ENCODE assay signal across 22 mouse cellular contexts in genomic region chr16:90893792-90894191, GRCm38 (mm10).
"Had no signal": no experiment of that assay in that cellular context is flagged by ENCODE, and none has a peak within 500 bp of the region (broad histone marks: within the 10 kb centered on the region; RNA-seq: fewer than 3 reads in every experiment).

No protein-coding gene starts in this region.

- H3K4me3 ChIP-seq: layer of hippocampus, adult 2 months; limb, embryonic 10.5 days; limb, embryonic 13.5 days; liver, embryonic 12.5 days; liver, embryonic 15.5 days; midbrain, embryonic 12.5 days; midbrain, embryonic 15.5 days; neural tube, embryonic 12.5 days; neural tube, embryonic 15.5 days; stomach, embryonic 15.5 days had no signal

- H3K4me1 ChIP-seq: liver, embryonic 12.5 days; liver, embryonic 15.5 days; midbrain, embryonic 12.5 days; neural tube, embryonic 12.5 days; stomach, embryonic 15.5 days had no signal

- H3K4me2 ChIP-seq: limb, embryonic 13.5 days; liver, embryonic 12.5 days; liver, embryonic 15.5 days; midbrain, embryonic 12.5 days; midbrain, embryonic 15.5 days; neural tube, embryonic 12.5 days; neural tube, embryonic 15.5 days; stomach, embryonic 15.5 days had no signal

- H3K9ac ChIP-seq: limb, embryonic 13.5 days; liver, embryonic 12.5 days; liver, embryonic 15.5 days; midbrain, embryonic 12.5 days; midbrain, embryonic 15.5 days; neural tube, embryonic 12.5 days; neural tube, embryonic 15.5 days; stomach, embryonic 15.5 days had no signal

- H3K27ac ChIP-seq: kidney, postnatal 0 days; layer of hippocampus, adult 2 months; limb, embryonic 10.5 days; limb, embryonic 13.5 days; liver, embryonic 12.5 days; liver, embryonic 15.5 days; macrophage; midbrain, embryonic 12.5 days; midbrain, embryonic 15.5 days; neural tube, embryonic 12.5 days; neural tube, embryonic 15.5 days; stomach, embryonic 15.5 days had no signal

- ATAC-seq: liver, embryonic 12.5 days; midbrain, embryonic 15.5 days had no signal

- H3K9me3 ChIP-seq: limb, embryonic 10.5 days; limb, embryonic 13.5 days; liver, embryonic 12.5 days; liver, embryonic 15.5 days; midbrain, embryonic 12.5 days; midbrain, embryonic 15.5 days; neural tube, embryonic 12.5 days; neural tube, embryonic 15.5 days; stomach, embryonic 15.5 days had no signal

- H3K27me3 ChIP-seq: midbrain, embryonic 12.5 days; midbrain, embryonic 15.5 days; neural tube, embryonic 12.5 days; neural tube, embryonic 15.5 days; stomach, embryonic 15.5 days had no signal

- DNase-seq: kidney, adult 2 months; kidney, postnatal 25 days; layer of hippocampus, adult 9-11 months; liver; lung, adult 2 months; lung, postnatal 10 days; right cerebral cortex, adult 18-20 months; right cerebral cortex, postnatal 14 days; right cerebral cortex, postnatal 4 days; thymus, postnatal 36 days had no signal

- H3K36me3 ChIP-seq: limb, embryonic 10.5 days; limb, embryonic 13.5 days; liver, embryonic 12.5 days; liver, embryonic 15.5 days; midbrain, embryonic 12.5 days; midbrain, embryonic 15.5 days; neural tube, embryonic 12.5 days; neural tube, embryonic 15.5 days; stomach, embryonic 15.5 days had no signal
